Mouse (Mus musculus): Measurements from ENCODE around the gene Col25a1.

The Col25a1 gene

GRCm38 (mm10) chr3:130241924-130242323 is 110.6 kb downstream of the Col25a1 start:
- in situ Hi-C loops (cut with MseI, MboI) = no loop called here

- in situ Hi-C loops (cut with MseI, MboI) = no loop called here
Measured at GRCm38 (mm10) chr3:130242647-130243296, 111.5 kb downstream of the Col25a1 start.

- in situ Hi-C loops (cut with MseI, MboI) = no loop called here
Measured at GRCm38 (mm10) chr3:130252355-130252754, 121.1 kb downstream of the Col25a1 start.

GRCm38 (mm10) chr3:130256059-130256458 is 124.8 kb downstream of the Col25a1 start:
- in situ Hi-C loops (cut with MseI, MboI) = no loop called here

- in situ Hi-C loops (cut with MseI, MboI) = no loop called here
Measured at GRCm38 (mm10) chr3:130256610-130257009, 125.3 kb downstream of the Col25a1 start.

GRCm38 (mm10) chr3:130259670-130260069 is 128.4 kb downstream of the Col25a1 start:
- in situ Hi-C loops (cut with MseI, MboI) = no loop called here

GRCm38 (mm10) chr3:130260316-130260715 is 129.0 kb downstream of the Col25a1 start:
- in situ Hi-C loops (cut with MseI, MboI) = no loop called here

- in situ Hi-C loops (cut with MseI, MboI) = no loop called here
Measured at GRCm38 (mm10) chr3:130265104-130265503, 133.8 kb downstream of the Col25a1 start.

GRCm38 (mm10) chr3:130270509-130270908 is 139.2 kb downstream of the Col25a1 start:
- in situ Hi-C loops (cut with MseI, MboI) = no loop called here

GRCm38 (mm10) chr3:130273949-130274348 is 142.6 kb downstream of the Col25a1 start:
- in situ Hi-C loops (cut with MseI, MboI) = no loop called here

GRCm38 (mm10) chr3:130278298-130279050 is 147.2 kb downstream of the Col25a1 start:
- in situ Hi-C loops (cut with MseI, MboI) = no loop called here

GRCm38 (mm10) chr3:130283011-130283760 is 151.9 kb downstream of the Col25a1 start:
- in situ Hi-C loops (cut with MseI, MboI) = no loop called here

GRCm38 (mm10) chr3:130288102-130288501 is 156.8 kb downstream of the Col25a1 start:
- in situ Hi-C loops (cut with MseI, MboI) = no loop called here

- in situ Hi-C loops (cut with MseI, MboI) = no loop called here
Measured at GRCm38 (mm10) chr3:130288756-130289155, 157.5 kb downstream of the Col25a1 start.

GRCm38 (mm10) chr3:130289220-130289619 is 157.9 kb downstream of the Col25a1 start:
- in situ Hi-C loops (cut with MseI, MboI) = no loop called here

GRCm38 (mm10) chr3:130290175-130290574 is 158.9 kb downstream of the Col25a1 start:
- in situ Hi-C loops (cut with MseI, MboI) = no loop called here

GRCm38 (mm10) chr3:130290672-130291071 is 159.4 kb downstream of the Col25a1 start:
- in situ Hi-C loops (cut with MseI, MboI) = no loop called here

- in situ Hi-C loops (cut with MseI, MboI) = no loop called here
Measured at GRCm38 (mm10) chr3:130291926-130292325, 160.6 kb downstream of the Col25a1 start.

GRCm38 (mm10) chr3:130300530-130300929 is 169.2 kb downstream of the Col25a1 start:
- in situ Hi-C loops (cut with MseI, MboI) = no loop called here

GRCm38 (mm10) chr3:130303597-130303996 is 172.3 kb downstream of the Col25a1 start:
- in situ Hi-C loops (cut with MseI, MboI) = no loop called here

- in situ Hi-C loops (cut with MseI, MboI) = no loop called here
Measured at GRCm38 (mm10) chr3:130304827-130305226, 173.5 kb downstream of the Col25a1 start.

- in situ Hi-C loops (cut with MseI, MboI) = no loop called here
Measured at GRCm38 (mm10) chr3:130305686-130306085, 174.4 kb downstream of the Col25a1 start.
